Mouse (Mus musculus) left cerebral cortex, postnatal 10 days (tissue): ENCODE measurements around the gene Bbs9. TPM values are rescaled to one million over a fixed set of nuclear protein-coding genes. Genes with fewer than 3 reads are reported as not detected.

Source experiments
- DNase-seq, 2 experiments: peaks; one replicate each; pipeline ENCODE4 v3.0.0; 2021 to 2022; ENCODE audit warnings: low spot score in 2 of 2, mixed read lengths in 1 of 2; ENCODE audit errors: extremely low spot score in 1 of 2
- intact Hi-C: fragments of 180-260 bp; cut with DNase I; formaldehyde crosslinking; loops from one replicate; pipeline ENCODE4 v1.15.1; 2025
- total RNA-seq, 2 experiments: library from RNA; stranded (reverse); gene quantifications; 2 replicates each; pipeline ENCODE4 v1.2.3; 2021

Gene Bbs9
- total RNA-seq, 2 experiments from 2014 or later: 27.8 to 28.6 TPM

GRCm38 (mm10) chr9:22708970-22709726 lies 233.6 kb downstream of the Bbs9 start:
- peak; percentile 23 to 66 for DNase-seq
- intact Hi-C loops: loop anchor here (10.0 kb wide), 3 partner anchors 154 to 546 kb away; no protein-coding TSS in a partner anchor

GRCm38 (mm10) chr9:22710032-22710431 lies 234.5 kb downstream of the Bbs9 start:
- peak in 1 of 2 experiments; percentile 27 for DNase-seq
- intact Hi-C loops: loop anchor here (10.0 kb wide), 1 partner anchor 295 kb away; no protein-coding TSS in a partner anchor

- intact Hi-C loops: loop anchor here (10.0 kb wide), 1 partner anchor 293 kb away; no protein-coding TSS in a partner anchor
- DNase-seq: no peak
Observed at GRCm38 (mm10) chr9:22711339-22711738, 235.8 kb downstream of the Bbs9 start.

- intact Hi-C loops: loop anchor here (10.0 kb wide), 1 partner anchor 292 kb away; no protein-coding TSS in a partner anchor
- DNase-seq: no peak
Observed at GRCm38 (mm10) chr9:22712743-22713142, 237.2 kb downstream of the Bbs9 start.

- peak in 1 of 2 experiments; percentile 35 for DNase-seq
- intact Hi-C loops: loop anchor here (10.0 kb wide), 1 partner anchor 292 kb away; no protein-coding TSS in a partner anchor
Observed at GRCm38 (mm10) chr9:22713286-22713685, 237.8 kb downstream of the Bbs9 start.

- intact Hi-C loops: loop anchor here (10.0 kb wide), 1 partner anchor 287 kb away; no protein-coding TSS in a partner anchor
- no peak for DNase-seq
Observed at GRCm38 (mm10) chr9:22717583-22717982, 242.1 kb downstream of the Bbs9 start.

- intact Hi-C loops: loop anchor here (10.0 kb wide), 1 partner anchor 287 kb away; no protein-coding TSS in a partner anchor
- DNase-seq: no peak
Observed at GRCm38 (mm10) chr9:22718174-22718823, 242.8 kb downstream of the Bbs9 start.

GRCm38 (mm10) chr9:22732646-22733045 lies 257.1 kb downstream of the Bbs9 start:
- no peak for DNase-seq
- intact Hi-C loops: no loop called here

GRCm38 (mm10) chr9:22734954-22735353 lies 259.4 kb downstream of the Bbs9 start:
- intact Hi-C loops: no loop called here
- no peak for DNase-seq

GRCm38 (mm10) chr9:22735385-22735784 lies 259.9 kb downstream of the Bbs9 start:
- intact Hi-C loops: no loop called here
- no peak for DNase-seq

GRCm38 (mm10) chr9:22737893-22738292 lies 262.4 kb downstream of the Bbs9 start:
- intact Hi-C loops: no loop called here
- no peak for DNase-seq

GRCm38 (mm10) chr9:22738861-22739260 lies 263.3 kb downstream of the Bbs9 start:
- DNase-seq: no peak
- intact Hi-C loops: no loop called here

- intact Hi-C loops: no loop called here
- no peak for DNase-seq
Observed at GRCm38 (mm10) chr9:22741967-22742366, 266.5 kb downstream of the Bbs9 start.

GRCm38 (mm10) chr9:22748617-22749016 lies 273.1 kb downstream of the Bbs9 start:
- intact Hi-C loops: no loop called here
- no peak for DNase-seq

GRCm38 (mm10) chr9:22750779-22751545 lies 275.4 kb downstream of the Bbs9 start:
- intact Hi-C loops: no loop called here
- DNase-seq: no peak

GRCm38 (mm10) chr9:22751546-22751929 lies 276.0 kb downstream of the Bbs9 start:
- DNase-seq: no peak
- intact Hi-C loops: no loop called here

GRCm38 (mm10) chr9:22754081-22754672 lies 278.7 kb downstream of the Bbs9 start:
- intact Hi-C loops: no loop called here
- no peak for DNase-seq

- DNase-seq: no peak
- intact Hi-C loops: no loop called here
Observed at GRCm38 (mm10) chr9:22758487-22758886, 283.0 kb downstream of the Bbs9 start.

GRCm38 (mm10) chr9:22759241-22759640 lies 283.7 kb downstream of the Bbs9 start:
- DNase-seq: no peak
- intact Hi-C loops: no loop called here
